Mouse (Mus musculus) lung, postnatal 4 days (tissue): ENCODE results near the gene Tmem176a.

Experiments used
- DNase-seq, 2 experiments: peaks; one replicate each; pipeline ENCODE4 v3.0.0; 2021

Gene Tmem176a

GRCm38 (mm10) chr6:48894938-48895818 is 54.5 kb downstream of the Tmem176a start:
- DNase-seq, result no peak

GRCm38 (mm10) chr6:48895941-48896340 is 55.2 kb downstream of the Tmem176a start:
- no peak for DNase-seq
